In the genomic region with DNA sequence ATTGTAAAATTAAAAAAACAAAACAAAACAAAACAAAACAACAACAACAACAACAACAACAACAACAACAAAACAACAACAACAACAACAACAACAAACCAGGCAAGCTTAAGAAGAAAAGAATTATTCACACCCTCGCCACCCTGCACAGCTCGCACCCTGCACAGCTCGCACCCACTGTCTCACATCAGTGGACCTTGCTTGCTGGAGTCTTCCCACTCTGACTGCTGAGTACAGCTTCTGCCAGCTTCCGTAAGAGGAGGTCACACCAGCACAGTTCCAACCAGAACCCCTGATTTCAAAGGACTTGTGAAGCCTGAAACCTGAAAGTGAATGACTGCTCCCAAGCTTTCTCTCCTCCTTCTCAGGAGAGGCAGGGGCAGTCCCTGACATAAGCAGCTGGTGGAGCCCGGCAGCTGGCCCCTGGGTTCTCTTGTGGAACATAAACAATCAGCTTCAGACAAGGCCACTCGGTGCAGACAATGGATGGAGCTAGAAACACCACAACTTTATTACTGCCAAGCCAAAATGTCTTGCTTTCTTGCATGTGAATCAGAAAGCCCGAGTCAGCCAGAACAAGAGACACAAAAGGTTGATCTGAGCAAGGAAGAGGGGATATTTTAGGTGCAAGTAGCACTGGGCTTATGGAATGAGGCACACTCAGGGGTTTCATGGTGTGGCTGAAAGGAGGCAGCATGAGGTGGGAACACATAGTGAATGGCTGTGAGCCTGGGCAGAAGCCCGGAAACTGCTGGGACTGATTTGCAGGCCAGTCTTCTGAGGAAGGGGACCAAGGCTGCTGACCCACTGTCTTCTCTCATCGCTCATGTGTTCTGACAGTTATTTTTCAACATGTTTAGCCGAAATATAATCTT, we compare ENCODE assay signal across 10 mouse cellular contexts.
A peak's percentile ranks its signal among the peaks of the same experiment; 100 is the strongest.
DNase-seq lines count a peak whose midpoint lies in the region; ATAC-seq and TF ChIP-seq lines count a peak whose summit lies in the region.
"Had no signal": no experiment of that assay in that cellular context is flagged by ENCODE, and none has a peak within 500 bp of the region (broad histone marks: within the 10 kb centered on the region; RNA-seq: fewer than 3 reads in every experiment).

No protein-coding gene starts in this region.

- no peak for DNase-seq in kidney, postnatal 10 days
- DNase-seq in embryo, embryonic 11.5 days (ENCODE audit: low read depth, low spot score): peak; percentile 22
- peak; percentile 41 for DNase-seq in hindbrain, embryonic 11.5 days (ENCODE audit: low spot score)
- DNase-seq in midbrain, postnatal 0 days (ENCODE audit: low spot score): peak; percentile 70
- DNase-seq in layer of hippocampus, adult 9-11 months: no peak
- no peak for DNase-seq in right cerebral cortex, postnatal 10 days (ENCODE audit: low spot score in 2 of 2)

- peak; percentile 18; the same call in 1 of the 2 replicates for TF ChIP-seq CTCF in midbrain, postnatal 0 days (IDR thresholded peaks at IDR 0.05)

- peak; percentile 68 for ATAC-seq in kidney, embryonic 15.5 days (replicated peaks; ENCODE audit: low FRiP score)
- peak; percentile 71; the same call in 1 of the 2 replicates for ATAC-seq in hindbrain, embryonic 11.5 days (ENCODE audit: low FRiP score)
- peak; percentile 44; the same call in 1 of the 2 replicates for ATAC-seq in midbrain, postnatal 0 days (ENCODE audit: low FRiP score)
- ATAC-seq in megakaryocyte progenitor cell, adult 5-6 weeks (replicated peaks; ENCODE audit: poor library complexity): no peak

- H3K4me2 ChIP-seq in kidney, embryonic 15.5 days: no peak overlapping the region
- no peak overlapping the region for H3K4me2 ChIP-seq in hindbrain, embryonic 11.5 days (replicated peaks; ENCODE audit: low read depth, low read length)
- H3K4me2 ChIP-seq in midbrain, postnatal 0 days (ENCODE audit: low read depth, low read length, poor library complexity, severe bottlenecking): no peak overlapping the region
- H3K4me2 ChIP-seq: liver, embryonic 15.5 days had no signal

- no peaks in the 10 kb centered on the region for H3K27me3 ChIP-seq in kidney, embryonic 15.5 days
- no peaks in the 10 kb centered on the region for H3K27me3 ChIP-seq in hindbrain, embryonic 11.5 days (ENCODE audit: control insufficient read depth, insufficient read depth, low read length)
- no peaks in the 10 kb centered on the region for H3K27me3 ChIP-seq in midbrain, postnatal 0 days (ENCODE audit: insufficient read depth, low read length)
- H3K27me3 ChIP-seq: liver, embryonic 15.5 days had no signal

- WGBS in kidney, embryonic 15.5 days: 39% methylated on average over 10 of the region's 10 CpGs
- 57% methylated on average over 10 of the region's 10 CpGs for WGBS in hindbrain, embryonic 11.5 days
- WGBS in midbrain, postnatal 0 days: 55% methylated on average over 10 of the region's 10 CpGs

- H3K9ac ChIP-seq in kidney, embryonic 15.5 days: no peak overlapping the region
- no peak overlapping the region for H3K9ac ChIP-seq in hindbrain, embryonic 11.5 days (ENCODE audit: low read depth, low read length)
- no peak overlapping the region for H3K9ac ChIP-seq in midbrain, postnatal 0 days (replicated peaks; ENCODE audit: low read length, poor library complexity, severe bottlenecking)
- H3K9ac ChIP-seq: liver, embryonic 15.5 days had no signal

- H3K27ac ChIP-seq in kidney, embryonic 15.5 days: peak overlapping the region; percentile 58; the same call in 1 of the 2 replicates
- H3K27ac ChIP-seq in hindbrain, embryonic 11.5 days (ENCODE audit: low read depth, low read length): peak overlapping the region; percentile 58; the same call in 1 of the 2 replicates
- H3K27ac ChIP-seq in midbrain, postnatal 0 days (ENCODE audit: low read depth, low read length): no peak overlapping the region
- H3K27ac ChIP-seq: liver, embryonic 15.5 days had no signal

- no peaks in the 10 kb centered on the region for H3K9me3 ChIP-seq in kidney, embryonic 15.5 days (replicated peaks)
- no peaks in the 10 kb centered on the region for H3K9me3 ChIP-seq in hindbrain, embryonic 11.5 days (ENCODE audit: control insufficient read depth, low read length)
- no peaks in the 10 kb centered on the region for H3K9me3 ChIP-seq in midbrain, postnatal 0 days (ENCODE audit: low read length)
- H3K9me3 ChIP-seq: liver, embryonic 15.5 days had no signal

- H3K4me3 ChIP-seq in kidney, embryonic 15.5 days (replicated peaks): no peak overlapping the region
- H3K4me3 ChIP-seq in hindbrain, embryonic 11.5 days (ENCODE audit: low read depth, low read length): no peak overlapping the region
- no peak overlapping the region for H3K4me3 ChIP-seq in midbrain, postnatal 0 days (ENCODE audit: low read depth, low read length)
- H3K4me3 ChIP-seq: erythroblast, embryonic 14.5 days; liver, embryonic 15.5 days had no signal

- peaks cover 19% of the 10 kb centered on the region for H3K4me1 ChIP-seq in kidney, embryonic 15.5 days
- H3K4me1 ChIP-seq in hindbrain, embryonic 11.5 days (replicated peaks; ENCODE audit: control insufficient read depth, insufficient read depth, low read length): no peaks in the 10 kb centered on the region; the same call in 1 of the 2 replicates
- H3K4me1 ChIP-seq in midbrain, postnatal 0 days (ENCODE audit: insufficient read depth, low read length): no peaks in the 10 kb centered on the region
- H3K4me1 ChIP-seq: liver, embryonic 15.5 days had no signal

- no peaks in the 10 kb centered on the region for H3K36me3 ChIP-seq in kidney, embryonic 15.5 days
- no peaks in the 10 kb centered on the region for H3K36me3 ChIP-seq in hindbrain, embryonic 11.5 days (ENCODE audit: control insufficient read depth, insufficient read depth, low read length)
- no peaks in the 10 kb centered on the region for H3K36me3 ChIP-seq in midbrain, postnatal 0 days (ENCODE audit: insufficient read depth, low read length)
- H3K36me3 ChIP-seq: liver, embryonic 15.5 days had no signal

Comparison
In these comparisons a context has a peak if more than half of its experiments do, and no peak if none do; other contexts are left out.
1. DNase-seq: peak in embryo, embryonic 11.5 days (single experiment), hindbrain, embryonic 11.5 days (single experiment) and midbrain, postnatal 0 days (single experiment); none in kidney, postnatal 10 days (single experiment), layer of hippocampus, adult 9-11 months (single experiment) and right cerebral cortex, postnatal 10 days (0 of 2).